Mouse (Mus musculus): ENCODE results near the gene Cit. TPM values are rescaled to one million over a fixed set of nuclear protein-coding genes. Genes with fewer than 3 reads are reported as not detected.

The Cit gene
- total and polyA plus RNA-seq, 2 experiments, result 0.43 to 0.74 TPM

- H3K4me3 ChIP-seq (ENCODE audit: insufficient read depth, low read depth, low read length), result no peak overlapping the region
- H3K36me3 ChIP-seq (ENCODE audit: control insufficient read depth, insufficient read depth, low read length), result no peaks in the 10 kb centered on the region
- TF ChIP-seq POLR2A (IDR thresholded peaks at IDR 0.05; ENCODE audit: extremely low read depth, insufficient read depth, low read length) (no peak), CTCF (IDR thresholded peaks at IDR 0.05; ENCODE audit: low read depth, low read length) (no peak)
- no peaks in the 10 kb centered on the region for H3K27me3 ChIP-seq (ENCODE audit: control insufficient read depth, insufficient read depth, low read length)
- WGBS, result 73% methylated on average over 4 of the region's 4 CpGs
- no peaks in the 10 kb centered on the region for H3K79me2 ChIP-seq (ENCODE audit: control insufficient read depth, insufficient read depth, low read length)
- H3K4me1 ChIP-seq (ENCODE audit: control insufficient read depth, insufficient read depth, low read length), result no peaks in the 10 kb centered on the region
- H3K27ac ChIP-seq (replicated peaks; ENCODE audit: insufficient read depth, low read depth, low read length), result no peak overlapping the region
- no peak for DNase-seq (ENCODE audit: extremely low read depth, low read depth, low spot score)
- no peak overlapping the region for H3K9ac ChIP-seq (ENCODE audit: low read depth, low read length)
Measured at GRCm38 (mm10) chr5:116049821-116050220, 204.7 kb downstream of the Cit start.

DNA sequence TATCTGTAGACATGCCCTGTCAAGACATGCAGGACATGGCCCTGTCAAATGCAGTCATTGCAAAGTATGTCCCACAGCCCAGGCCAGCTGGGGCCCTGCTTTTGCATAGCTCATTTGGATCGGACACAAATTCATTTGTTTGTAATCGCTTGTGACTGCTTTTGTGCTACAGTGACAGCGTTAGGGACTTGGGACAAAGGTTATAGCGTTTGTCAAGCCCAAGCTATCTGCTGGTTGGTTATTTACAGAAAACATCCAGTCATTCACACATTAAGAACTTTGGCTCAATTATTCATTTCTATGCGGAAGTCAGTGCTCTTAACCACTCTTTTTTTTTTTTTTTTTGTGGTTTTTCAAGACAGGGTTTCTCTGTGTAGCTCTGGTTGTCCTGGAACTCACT, 207.1 kb downstream of the Cit start:
- H3K36me3 ChIP-seq (ENCODE audit: control insufficient read depth, insufficient read depth, low read length), result no peaks in the 10 kb centered on the region
- 77% methylated on average over 5 of the region's 5 CpGs for WGBS

GRCm38 (mm10) chr5:116052826-116053225, 207.7 kb downstream of the Cit start:
- Histone ChIP-seq H3K27me3 (ENCODE audit: control insufficient read depth, insufficient read depth, low read length) (no peaks in the 10 kb centered on the region), H3K4me1 (ENCODE audit: control insufficient read depth, insufficient read depth, low read length) (no peaks in the 10 kb centered on the region), H3K27ac (replicated peaks; ENCODE audit: insufficient read depth, low read depth, low read length) (no peak overlapping the region), H3K36me3 (ENCODE audit: control insufficient read depth, insufficient read depth, low read length) (no peaks in the 10 kb centered on the region), H3K79me2 (ENCODE audit: control insufficient read depth, insufficient read depth, low read length) (no peaks in the 10 kb centered on the region), H3K9ac (ENCODE audit: low read depth, low read length) (no peak overlapping the region), H3K4me3 (ENCODE audit: insufficient read depth, low read depth, low read length) (no peak overlapping the region)
- DNase-seq (ENCODE audit: extremely low read depth, low read depth, low spot score), result no peak
- WGBS, result 58% methylated on average over 6 of the region's 6 CpGs
- TF ChIP-seq POLR2A (IDR thresholded peaks at IDR 0.05; ENCODE audit: extremely low read depth, insufficient read depth, low read length) (no peak), CTCF (IDR thresholded peaks at IDR 0.05; ENCODE audit: low read depth, low read length) (no peak)

More for the DNA sequence above, 207.1 kb downstream of the Cit start:
- TF ChIP-seq CTCF (IDR thresholded peaks at IDR 0.05; ENCODE audit: low read depth, low read length) (no peak), POLR2A (IDR thresholded peaks at IDR 0.05; ENCODE audit: extremely low read depth, insufficient read depth, low read length) (no peak)
- Histone ChIP-seq H3K27me3 (ENCODE audit: control insufficient read depth, insufficient read depth, low read length) (no peaks in the 10 kb centered on the region), H3K4me1 (ENCODE audit: control insufficient read depth, insufficient read depth, low read length) (no peaks in the 10 kb centered on the region), H3K4me3 (ENCODE audit: insufficient read depth, low read depth, low read length) (no peak overlapping the region), H3K27ac (replicated peaks; ENCODE audit: insufficient read depth, low read depth, low read length) (no peak overlapping the region), H3K79me2 (ENCODE audit: control insufficient read depth, insufficient read depth, low read length) (no peaks in the 10 kb centered on the region), H3K9ac (ENCODE audit: low read depth, low read length) (no peak overlapping the region)
- no peak for DNase-seq (ENCODE audit: extremely low read depth, low read depth, low spot score)

Other genes starting within 250 kb of the Cit start
- gene Rab35, start 213.4 kb upstream of the Cit start, total RNA-seq (2014; rRNA removed), result 5.5 and 7.0 TPM in 2 replicates
- 20.1 and 21.3 TPM in 2 replicates for gene Rab35, start 213.4 kb upstream of the Cit start, polyA plus RNA-seq (2012; rRNA removed)
- 1.1 and 1.5 TPM in 2 replicates for gene Bicdl1, start 113.7 kb upstream of the Cit start, total RNA-seq (2014; rRNA removed)
- 3.1 and 3.9 TPM in 2 replicates for gene Bicdl1, start 113.7 kb upstream of the Cit start, polyA plus RNA-seq (2012; rRNA removed)
- gene Prkab1, start 179.2 kb downstream of the Cit start, total RNA-seq (2014; rRNA removed), result 13.6 and 20.2 TPM in 2 replicates
- gene Prkab1, start 179.2 kb downstream of the Cit start, polyA plus RNA-seq (2012; rRNA removed), result 36.9 and 48.5 TPM in 2 replicates
- not detected in 2 replicates for gene Tmem233, start 238.0 kb downstream of the Cit start, total RNA-seq (2014; rRNA removed)
- gene Tmem233, start 238.0 kb downstream of the Cit start, polyA plus RNA-seq (2012; rRNA removed), result not detected in 2 replicates